Mouse (Mus musculus): ENCODE results near the gene Tspan9. TPM values are rescaled to one million over a fixed set of nuclear protein-coding genes. Genes with fewer than 3 reads are reported as not detected.
A peak's percentile ranks its signal among the peaks of the same experiment; 100 is the strongest.

Gene Tspan9
- total and polyA plus RNA-seq, 2 experiments from 2014 or later = 105 to 332 TPM

GRCm38 (mm10) chr6:128047671-128048070 is 95.7 kb downstream of the Tspan9 start:
- no peak overlapping the region for H3K9ac ChIP-seq (replicated peaks; ENCODE audit: low read depth, low read length)
- TF ChIP-seq CTCF (IDR thresholded peaks at IDR 0.05; ENCODE audit: low read depth) (no peak), EP300 (IDR thresholded peaks at IDR 0.05; ENCODE audit: low read depth) (no peak)
- ATAC-seq (ENCODE audit: insufficient read depth, low read depth) = no peak
- H3K4me1 ChIP-seq (ENCODE audit: control insufficient read depth, insufficient read depth) = peaks cover 46% of the 10 kb centered on the region
- H3K9me3 ChIP-seq (replicated peaks; ENCODE audit: control insufficient read depth, low read length) = no peaks in the 10 kb centered on the region
- 48% methylated on average over 7 of the region's 7 CpGs for WGBS
- no peaks in the 10 kb centered on the region for H3K36me3 ChIP-seq (replicated peaks; ENCODE audit: control insufficient read depth, insufficient read depth, low read length)
- no peak overlapping the region for H3K4me3 ChIP-seq (ENCODE audit: low read depth, low read length)
- no peak overlapping the region; the same call in 1 of the 2 replicates for H3K27ac ChIP-seq (ENCODE audit: low read depth)
- no peak for DNase-seq (ENCODE audit: low spot score)
- H3K27me3 ChIP-seq (ENCODE audit: control insufficient read depth, insufficient read depth, low read length) = no peaks in the 10 kb centered on the region
- no peak overlapping the region for H3K4me2 ChIP-seq (ENCODE audit: low read depth, low read length)

GRCm38 (mm10) chr6:128047239-128047638 is 96.2 kb downstream of the Tspan9 start:
- no peaks in the 10 kb centered on the region for H3K27me3 ChIP-seq (ENCODE audit: control insufficient read depth, insufficient read depth, low read length)
- no peak overlapping the region for H3K4me3 ChIP-seq (ENCODE audit: low read depth, low read length)
- H3K27ac ChIP-seq (ENCODE audit: low read depth) = peak overlapping the region; percentile 80
- TF ChIP-seq EP300 (IDR thresholded peaks at IDR 0.05; ENCODE audit: low read depth) (no peak), CTCF (IDR thresholded peaks at IDR 0.05; ENCODE audit: low read depth) (no peak)
- H3K4me2 ChIP-seq (ENCODE audit: low read depth, low read length) = no peak overlapping the region
- ATAC-seq (ENCODE audit: insufficient read depth, low read depth) (no peak), DNase-seq (ENCODE audit: low spot score) (no peak)
- no peaks in the 10 kb centered on the region for H3K36me3 ChIP-seq (replicated peaks; ENCODE audit: control insufficient read depth, insufficient read depth, low read length)
- peaks cover 51% of the 10 kb centered on the region for H3K4me1 ChIP-seq (ENCODE audit: control insufficient read depth, insufficient read depth)
- no peak overlapping the region for H3K9ac ChIP-seq (replicated peaks; ENCODE audit: low read depth, low read length)
- 68% methylated on average over 8 of the region's 8 CpGs for WGBS
- no peaks in the 10 kb centered on the region for H3K9me3 ChIP-seq (replicated peaks; ENCODE audit: control insufficient read depth, low read length)

- Histone ChIP-seq H3K9ac (replicated peaks; ENCODE audit: low read depth, low read length) (no peak overlapping the region), H3K4me1 (ENCODE audit: control insufficient read depth, insufficient read depth) (peaks cover 55% of the 10 kb centered on the region), H3K36me3 (replicated peaks; ENCODE audit: control insufficient read depth, insufficient read depth, low read length) (no peaks in the 10 kb centered on the region), H3K27ac (ENCODE audit: low read depth) (peak overlapping the region; percentile 80), H3K27me3 (ENCODE audit: control insufficient read depth, insufficient read depth, low read length) (no peaks in the 10 kb centered on the region), H3K4me3 (ENCODE audit: low read depth, low read length) (no peak overlapping the region), H3K4me2 (ENCODE audit: low read depth, low read length) (no peak overlapping the region), H3K9me3 (replicated peaks; ENCODE audit: control insufficient read depth, low read length) (no peaks in the 10 kb centered on the region)
- TF ChIP-seq CTCF (IDR thresholded peaks at IDR 0.05; ENCODE audit: low read depth) (no peak), EP300 (IDR thresholded peaks at IDR 0.05; ENCODE audit: low read depth) (no peak)
- WGBS = 23% methylated on average over 6 of the region's 6 CpGs
- peak; percentile 82 for ATAC-seq (ENCODE audit: insufficient read depth, low read depth)
- DNase-seq (ENCODE audit: low spot score) = peak; percentile 82
These were observed 96.6 kb downstream of the Tspan9 start for GRCm38 (mm10) chr6:128046799-128047198.

DNA sequence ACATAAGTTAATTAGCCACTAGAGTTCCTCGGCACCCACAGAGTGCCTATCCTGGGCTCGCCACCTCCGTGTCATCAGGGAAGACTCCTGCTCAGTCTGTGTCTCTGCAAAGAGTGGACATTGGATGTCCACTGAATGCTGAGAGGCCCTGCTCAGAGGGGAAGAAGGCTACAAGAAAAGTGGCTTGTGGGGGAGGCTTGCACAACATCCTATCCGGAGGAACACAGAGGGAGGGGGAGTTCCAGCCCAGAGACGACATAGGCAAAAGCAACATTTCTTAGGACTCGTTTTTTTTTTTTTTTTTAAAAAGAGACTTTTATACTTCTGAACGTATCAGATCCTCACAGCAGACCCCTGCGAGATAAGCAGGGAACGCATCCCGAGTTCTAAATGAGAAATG is 98.7 kb downstream of the Tspan9 start:
- H3K27ac ChIP-seq (ENCODE audit: low read depth) = peak overlapping the region; percentile 48
- peaks cover 57% of the 10 kb centered on the region for H3K4me1 ChIP-seq (ENCODE audit: control insufficient read depth, insufficient read depth)

DNA sequence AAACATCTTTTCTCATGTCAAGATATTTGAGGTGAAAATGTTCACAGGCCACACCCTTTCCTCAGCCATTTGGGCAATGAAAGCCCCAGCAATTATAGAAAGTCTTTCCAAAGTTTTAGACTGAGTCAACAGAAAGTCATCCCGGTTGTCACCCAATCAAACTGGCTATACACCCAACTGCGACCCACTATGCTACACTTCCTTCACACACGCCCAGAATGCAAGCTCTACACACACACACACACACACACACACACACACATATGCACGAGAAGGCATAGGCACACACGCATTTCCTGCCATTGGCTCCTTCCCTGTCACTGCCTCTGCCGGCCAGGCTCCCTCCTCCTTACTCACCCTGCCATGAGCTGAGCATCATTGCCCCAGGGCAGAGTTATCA is 99.9 kb downstream of the Tspan9 start:
- H3K4me3 ChIP-seq (ENCODE audit: low read depth, low read length) = no peak overlapping the region
- TF ChIP-seq CTCF (IDR thresholded peaks at IDR 0.05; ENCODE audit: low read depth) (no peak), EP300 (IDR thresholded peaks at IDR 0.05; ENCODE audit: low read depth) (no peak)
- ATAC-seq (ENCODE audit: insufficient read depth, low read depth) (no peak), DNase-seq (ENCODE audit: low spot score) (no peak)
- no peaks in the 10 kb centered on the region for H3K27me3 ChIP-seq (ENCODE audit: control insufficient read depth, insufficient read depth, low read length)
- no peaks in the 10 kb centered on the region for H3K9me3 ChIP-seq (replicated peaks; ENCODE audit: control insufficient read depth, low read length)
- no peak overlapping the region for H3K27ac ChIP-seq (ENCODE audit: low read depth)
- H3K9ac ChIP-seq (replicated peaks; ENCODE audit: low read depth, low read length) = no peak overlapping the region
- H3K4me1 ChIP-seq (ENCODE audit: control insufficient read depth, insufficient read depth) = peaks cover 60% of the 10 kb centered on the region
- 55% methylated on average over 6 of the region's 6 CpGs for WGBS
- H3K4me2 ChIP-seq (ENCODE audit: low read depth, low read length) = no peak overlapping the region
- H3K36me3 ChIP-seq (replicated peaks; ENCODE audit: control insufficient read depth, insufficient read depth, low read length) = no peaks in the 10 kb centered on the region

More for the DNA sequence above, 98.7 kb downstream of the Tspan9 start:
- DNase-seq (ENCODE audit: low spot score) (no peak), ATAC-seq (ENCODE audit: insufficient read depth, low read depth) (no peak)
- TF ChIP-seq CTCF (IDR thresholded peaks at IDR 0.05; ENCODE audit: low read depth) (no peak), EP300 (IDR thresholded peaks at IDR 0.05; ENCODE audit: low read depth) (no peak)
- no peaks in the 10 kb centered on the region for H3K36me3 ChIP-seq (replicated peaks; ENCODE audit: control insufficient read depth, insufficient read depth, low read length)
- WGBS = 50% methylated on average over 10 of the region's 10 CpGs
- no peak overlapping the region for H3K4me3 ChIP-seq (ENCODE audit: low read depth, low read length)
- no peaks in the 10 kb centered on the region for H3K9me3 ChIP-seq (replicated peaks; ENCODE audit: control insufficient read depth, low read length)
- H3K4me2 ChIP-seq (ENCODE audit: low read depth, low read length) = peak overlapping the region; percentile 26; the same call in 1 of the 2 replicates
- H3K9ac ChIP-seq (replicated peaks; ENCODE audit: low read depth, low read length) = no peak overlapping the region
- no peaks in the 10 kb centered on the region for H3K27me3 ChIP-seq (ENCODE audit: control insufficient read depth, insufficient read depth, low read length)

DNA sequence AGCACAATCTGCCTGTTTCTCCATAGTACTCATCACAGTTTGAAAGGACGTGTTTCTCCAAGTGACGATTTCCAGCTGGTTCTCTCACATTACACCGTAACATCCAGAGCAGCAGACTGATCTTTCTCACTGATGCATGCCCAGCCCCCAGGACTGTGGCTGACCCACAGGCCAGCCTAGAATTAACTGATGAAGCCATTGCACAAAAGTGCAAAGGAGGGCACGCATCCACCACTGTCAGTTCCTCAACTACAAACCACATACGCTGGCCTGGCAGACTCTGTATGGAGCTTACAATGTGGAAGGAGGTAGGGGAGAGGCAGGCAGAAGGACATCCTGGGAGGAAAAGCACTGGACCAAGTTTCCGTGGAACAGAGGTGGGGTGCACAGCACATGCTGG is 101.6 kb downstream of the Tspan9 start:
- Histone ChIP-seq H3K4me2 (ENCODE audit: low read depth, low read length) (no peak overlapping the region), H3K9ac (replicated peaks; ENCODE audit: low read depth, low read length) (no peak overlapping the region; the same call in 1 of the 2 replicates), H3K4me1 (ENCODE audit: control insufficient read depth, insufficient read depth) (peaks cover 53% of the 10 kb centered on the region), H3K9me3 (replicated peaks; ENCODE audit: control insufficient read depth, low read length) (no peaks in the 10 kb centered on the region), H3K27me3 (ENCODE audit: control insufficient read depth, insufficient read depth, low read length) (no peaks in the 10 kb centered on the region), H3K4me3 (ENCODE audit: low read depth, low read length) (no peak overlapping the region), H3K36me3 (replicated peaks; ENCODE audit: control insufficient read depth, insufficient read depth, low read length) (no peaks in the 10 kb centered on the region), H3K27ac (ENCODE audit: low read depth) (no peak overlapping the region)
- TF ChIP-seq CTCF (IDR thresholded peaks at IDR 0.05; ENCODE audit: low read depth) (no peak), EP300 (IDR thresholded peaks at IDR 0.05; ENCODE audit: low read depth) (no peak)
- DNase-seq (ENCODE audit: low spot score) (no peak), ATAC-seq (ENCODE audit: insufficient read depth, low read depth) (no peak)
- WGBS = 55% methylated on average over 6 of the region's 6 CpGs
